ENCODE assay signal across 10 mouse cellular contexts in genomic region chr5:102855805-102856204, GRCm38 (mm10).
DNase-seq lines count a peak whose midpoint lies in the region; ATAC-seq and TF ChIP-seq lines count a peak whose summit lies in the region.
"Had no signal": no experiment of that assay in that cellular context is flagged by ENCODE, and none has a peak within 500 bp of the region (broad histone marks: within the 10 kb centered on the region; RNA-seq: fewer than 3 reads in every experiment).

No protein-coding gene starts in this region.

- WGBS in heart, postnatal 0 days: 41% methylated on average over 10 of the region's 10 CpGs
- WGBS in forebrain, postnatal 0 days: 15% methylated on average over 10 of the region's 10 CpGs
- 47% methylated on average over 10 of the region's 10 CpGs for WGBS in stomach, embryonic 14.5 days

- TF ChIP-seq CTCF in heart, postnatal 0 days (IDR thresholded peaks at IDR 0.05; ENCODE audit: low read depth): no peak
- no peak for TF ChIP-seq CTCF in forebrain, postnatal 0 days (IDR thresholded peaks at IDR 0.05; ENCODE audit: low read depth)

- H3K4me1 ChIP-seq in heart, postnatal 0 days (ENCODE audit: control insufficient read depth, insufficient read depth): peaks cover 5% of the 10 kb centered on the region; the same call in 1 of the 2 replicates
- no peaks in the 10 kb centered on the region for H3K4me1 ChIP-seq in forebrain, postnatal 0 days (ENCODE audit: insufficient read depth)
- no peaks in the 10 kb centered on the region for H3K4me1 ChIP-seq in stomach, embryonic 14.5 days (ENCODE audit: control insufficient read depth, insufficient read depth, low read length)

- H3K27ac ChIP-seq in heart, postnatal 0 days (ENCODE audit: low read depth): no peak overlapping the region
- no peak overlapping the region for H3K27ac ChIP-seq in forebrain, postnatal 0 days (ENCODE audit: low read depth, low read length)
- no peak overlapping the region; the same call in 1 of the 2 replicates for H3K27ac ChIP-seq in stomach, embryonic 14.5 days (ENCODE audit: low read length)
- H3K27ac ChIP-seq: layer of hippocampus, adult 2 months had no signal

- H3K4me3 ChIP-seq in heart, postnatal 0 days (ENCODE audit: low read depth, low read length): no peak overlapping the region
- no peak overlapping the region for H3K4me3 ChIP-seq in forebrain, postnatal 0 days (ENCODE audit: low read depth, low read length)
- no peak overlapping the region for H3K4me3 ChIP-seq in stomach, embryonic 14.5 days (ENCODE audit: low read depth, low read length)
- H3K4me3 ChIP-seq: layer of hippocampus, adult 2 months had no signal

- H3K9ac ChIP-seq in heart, postnatal 0 days (replicated peaks; ENCODE audit: low read depth, low read length): no peak overlapping the region
- no peak overlapping the region for H3K9ac ChIP-seq in forebrain, postnatal 0 days
- no peak overlapping the region for H3K9ac ChIP-seq in stomach, embryonic 14.5 days (replicated peaks; ENCODE audit: low read depth, low read length)

- H3K4me2 ChIP-seq in heart, postnatal 0 days (ENCODE audit: low read depth, low read length): peak overlapping the region; percentile 27
- H3K4me2 ChIP-seq in forebrain, postnatal 0 days (ENCODE audit: low read depth): peak overlapping the region; percentile 36
- 0 out of 2 replicates have a peak overlapping the region, but pooled peaks have one; percentile 10 for H3K4me2 ChIP-seq in stomach, embryonic 14.5 days (replicated peaks; ENCODE audit: low read depth, low read length)

- no peaks in the 10 kb centered on the region for H3K9me3 ChIP-seq in heart, postnatal 0 days (replicated peaks; ENCODE audit: control insufficient read depth, low read length)
- no peaks in the 10 kb centered on the region for H3K9me3 ChIP-seq in forebrain, postnatal 0 days (ENCODE audit: low read length)
- H3K9me3 ChIP-seq in stomach, embryonic 14.5 days (ENCODE audit: control insufficient read depth, low read depth, low read length): no peaks in the 10 kb centered on the region

- no peak for TF ChIP-seq EP300 in heart, postnatal 0 days (IDR thresholded peaks at IDR 0.05; ENCODE audit: low read depth)

- no peaks in the 10 kb centered on the region for H3K27me3 ChIP-seq in heart, postnatal 0 days (ENCODE audit: control insufficient read depth, insufficient read depth, low read length)
- H3K27me3 ChIP-seq in forebrain, postnatal 0 days (ENCODE audit: insufficient read depth, low read length): no peaks in the 10 kb centered on the region
- H3K27me3 ChIP-seq in stomach, embryonic 14.5 days (ENCODE audit: control insufficient read depth, insufficient read depth, low read length): no peaks in the 10 kb centered on the region

- intact Hi-C loops in left cerebral cortex, postnatal 4 days (cut with DNase I): no loop called here

- ATAC-seq in heart, postnatal 0 days (ENCODE audit: insufficient read depth, low read depth): no peak
- no peak for ATAC-seq in forebrain, postnatal 0 days
- ATAC-seq in stomach, embryonic 14.5 days (ENCODE audit: insufficient number of reproducible peaks, insufficient read depth, low FRiP score, low read depth): no peak

- H3K36me3 ChIP-seq in heart, postnatal 0 days (replicated peaks; ENCODE audit: control insufficient read depth, insufficient read depth, low read length): no peaks in the 10 kb centered on the region
- no peaks in the 10 kb centered on the region for H3K36me3 ChIP-seq in forebrain, postnatal 0 days (ENCODE audit: insufficient read depth)
- no peaks in the 10 kb centered on the region for H3K36me3 ChIP-seq in stomach, embryonic 14.5 days (ENCODE audit: control insufficient read depth, insufficient read depth, low read length)

- peak; percentile 23 for DNase-seq in heart, postnatal 0 days (ENCODE audit: low spot score)
- no peak for DNase-seq in heart, adult 11 months
- no peak for DNase-seq in forebrain, postnatal 0 days
- DNase-seq in kidney, postnatal 14 days: peak; percentile 74
- DNase-seq in gastrocnemius, postnatal 25 days: no peak
- DNase-seq in layer of hippocampus, adult 9-10 months (ENCODE audit: low spot score): no peak
- no peak for DNase-seq in left cerebral cortex, postnatal 4 days
- DNase-seq: adrenal gland, postnatal 10 days had no signal

Comparison
In these comparisons a context has a peak if more than half of its experiments do, and no peak if none do; other contexts are left out.
1. DNase-seq: peak in heart, postnatal 0 days (single experiment) and kidney, postnatal 14 days (single experiment); none in heart, adult 11 months (single experiment), forebrain, postnatal 0 days (single experiment), gastrocnemius, postnatal 25 days (single experiment), layer of hippocampus, adult 9-10 months (single experiment) and left cerebral cortex, postnatal 4 days (single experiment).
2. Peak in every context shown above with its lines, with median percentiles within 50 percentile points of each other: H3K4me2 ChIP-seq.